Mouse (Mus musculus) c-Kit-positive CD71-positive TER-119-negative erythroid progenitor cells, embryonic 14.5 days (primary cell): ENCODE results near the gene Txnrd3.

Source experiments
- DNase-seq: peaks from one replicate; pipeline ENCODE4 v3.0.0-alpha.2; 2013; ENCODE audit warnings: low read depth

Gene Txnrd3

DNA sequence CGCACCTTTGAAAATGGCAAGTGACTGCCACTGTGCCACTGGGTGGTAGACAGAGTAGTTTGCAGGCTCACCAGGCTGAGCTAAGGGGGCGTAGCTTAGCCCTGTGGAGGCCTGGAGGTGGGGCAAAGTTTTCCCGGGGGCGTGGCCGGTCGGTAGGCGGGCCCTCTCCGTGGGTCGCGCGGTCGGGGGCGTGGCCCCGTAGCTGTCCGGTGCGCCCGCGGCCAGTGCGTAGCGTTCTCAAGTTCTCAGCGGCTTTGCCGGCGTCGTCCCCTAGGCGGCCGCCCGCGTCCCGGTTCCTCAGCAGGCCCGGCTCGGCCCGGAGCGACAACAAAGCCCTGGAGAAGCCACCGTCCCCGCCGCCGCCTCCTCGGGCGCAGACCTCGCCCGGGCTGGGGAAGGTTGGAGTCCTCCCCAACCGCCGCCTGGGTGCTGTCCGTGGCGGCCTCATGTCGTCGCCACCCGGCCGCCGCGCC is at the start of gene Txnrd3:
Gene Txnrd3 (plus strand): TSS at position 191 of the 473 bp plus-strand sequence.
- DNase-seq: peak; percentile 72

DNA sequence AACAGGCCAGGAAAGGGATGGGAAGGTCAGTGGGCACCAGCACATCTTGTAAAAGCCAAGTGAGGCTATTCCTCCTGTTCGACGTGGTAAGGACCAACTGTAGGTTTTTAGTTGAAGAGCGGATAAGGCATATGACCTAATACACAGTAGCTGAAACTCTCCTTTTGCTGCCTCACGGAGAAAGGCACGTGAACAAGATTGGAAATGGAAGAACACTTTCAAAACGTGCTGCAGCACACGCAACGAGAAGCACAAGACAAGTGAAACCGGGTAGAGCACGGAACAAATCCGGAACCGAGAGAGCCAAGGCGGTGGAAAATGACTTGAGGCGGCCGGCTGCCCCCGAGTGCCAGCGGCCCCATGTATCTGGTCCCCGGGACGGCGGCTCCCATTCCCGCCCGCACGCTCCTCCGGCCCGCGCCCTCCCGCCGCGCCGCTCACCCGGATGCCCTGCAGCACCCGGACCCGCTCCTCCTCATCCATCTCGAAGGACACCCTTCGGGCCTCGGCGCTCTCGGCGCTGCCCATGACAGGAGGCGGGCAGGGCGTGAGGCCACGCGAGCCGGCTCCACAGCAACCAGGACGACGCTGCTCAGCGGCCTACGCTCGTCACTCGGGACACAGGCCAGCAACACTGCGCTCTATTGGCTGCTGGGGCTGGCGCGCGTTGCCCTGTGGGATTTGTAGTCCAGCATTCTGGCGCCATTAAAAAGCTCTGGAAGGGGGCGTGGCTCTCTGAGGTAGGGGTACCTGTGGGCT is 48.6 kb upstream of the Txnrd3 start, which contains the start of gene Chchd6:
Gene Chchd6 (minus strand): TSS at position 635 of the 759 bp plus-strand sequence.
- DNase-seq: peak; percentile 84

DNA sequence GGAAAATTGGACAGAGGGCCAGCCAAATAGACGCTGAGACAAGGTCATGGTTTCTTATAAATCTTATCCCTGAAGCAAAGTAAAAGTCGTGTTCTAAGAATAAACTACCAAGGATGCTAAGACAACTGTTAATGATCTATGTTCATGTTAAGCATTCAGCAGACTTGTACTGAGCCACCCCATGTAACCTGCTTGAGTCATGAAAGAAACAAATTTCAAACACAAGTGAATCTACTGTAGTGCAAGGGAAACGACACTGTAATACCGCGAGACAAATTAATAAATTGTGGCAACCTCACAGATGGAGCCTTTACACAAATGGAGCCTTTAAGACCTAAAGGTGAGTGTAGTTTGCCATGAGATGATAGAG is 48.0 kb upstream of the Txnrd3 start:
- DNase-seq: no peak

DNA sequence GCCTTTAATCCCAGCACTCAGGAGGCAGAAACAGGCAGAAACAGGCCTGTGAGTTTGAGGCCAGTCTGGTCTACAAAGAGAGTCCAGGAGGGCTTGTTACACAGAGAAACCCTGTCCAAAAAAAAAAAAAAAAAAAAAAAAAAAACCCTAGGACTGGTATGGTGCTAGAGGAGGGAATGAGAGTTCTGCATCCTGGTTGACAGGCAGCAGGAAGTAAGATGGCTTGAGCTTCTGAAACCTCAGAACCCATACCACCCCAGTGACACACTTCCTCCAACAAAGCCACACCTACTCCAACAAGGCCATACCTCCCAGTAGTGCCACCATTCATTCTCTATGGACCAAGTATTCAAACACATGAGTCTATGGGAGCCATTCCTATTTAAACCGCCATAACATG is 47.3 kb upstream of the Txnrd3 start:
- no peak for DNase-seq

DNA sequence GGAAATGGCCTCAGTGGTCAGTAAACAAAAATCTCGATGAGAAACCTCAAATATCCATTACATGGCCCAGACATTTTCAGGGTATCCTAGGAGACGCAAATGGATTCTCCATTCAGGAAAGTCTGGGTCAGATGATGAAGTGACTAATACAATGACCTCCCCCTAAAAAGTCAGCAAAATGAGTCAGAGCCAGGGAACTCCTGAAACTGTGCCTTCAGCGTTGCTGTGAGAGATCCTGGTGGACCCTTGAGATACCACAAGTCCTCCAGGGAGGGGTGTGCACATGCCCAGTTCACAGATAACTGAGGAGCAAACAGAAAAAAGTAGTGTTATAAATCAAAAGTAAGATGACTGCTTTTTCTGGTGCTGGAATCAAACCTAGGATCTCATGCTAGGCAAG is 37.7 kb upstream of the Txnrd3 start:
- no peak for DNase-seq

DNA sequence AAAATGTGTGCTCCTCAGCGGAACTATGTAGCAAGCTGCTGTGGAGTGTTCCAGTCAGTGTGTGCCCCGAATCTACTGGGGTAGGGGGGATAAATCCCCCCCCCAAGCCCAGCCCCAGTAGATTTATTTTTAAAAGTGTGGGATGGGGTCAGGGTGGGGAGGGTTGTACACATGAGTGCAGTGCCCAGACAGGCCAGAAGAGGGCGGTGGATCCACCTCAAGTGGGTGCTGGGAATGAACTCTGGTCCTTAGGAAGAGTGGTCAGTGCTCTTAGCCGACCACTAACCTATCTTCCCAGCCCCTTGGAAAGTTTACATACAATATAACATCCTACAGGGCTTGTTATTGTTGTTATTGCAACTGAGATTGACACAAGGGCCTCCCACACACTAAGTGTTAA is 35.8 kb upstream of the Txnrd3 start:
- DNase-seq: no peak

DNA sequence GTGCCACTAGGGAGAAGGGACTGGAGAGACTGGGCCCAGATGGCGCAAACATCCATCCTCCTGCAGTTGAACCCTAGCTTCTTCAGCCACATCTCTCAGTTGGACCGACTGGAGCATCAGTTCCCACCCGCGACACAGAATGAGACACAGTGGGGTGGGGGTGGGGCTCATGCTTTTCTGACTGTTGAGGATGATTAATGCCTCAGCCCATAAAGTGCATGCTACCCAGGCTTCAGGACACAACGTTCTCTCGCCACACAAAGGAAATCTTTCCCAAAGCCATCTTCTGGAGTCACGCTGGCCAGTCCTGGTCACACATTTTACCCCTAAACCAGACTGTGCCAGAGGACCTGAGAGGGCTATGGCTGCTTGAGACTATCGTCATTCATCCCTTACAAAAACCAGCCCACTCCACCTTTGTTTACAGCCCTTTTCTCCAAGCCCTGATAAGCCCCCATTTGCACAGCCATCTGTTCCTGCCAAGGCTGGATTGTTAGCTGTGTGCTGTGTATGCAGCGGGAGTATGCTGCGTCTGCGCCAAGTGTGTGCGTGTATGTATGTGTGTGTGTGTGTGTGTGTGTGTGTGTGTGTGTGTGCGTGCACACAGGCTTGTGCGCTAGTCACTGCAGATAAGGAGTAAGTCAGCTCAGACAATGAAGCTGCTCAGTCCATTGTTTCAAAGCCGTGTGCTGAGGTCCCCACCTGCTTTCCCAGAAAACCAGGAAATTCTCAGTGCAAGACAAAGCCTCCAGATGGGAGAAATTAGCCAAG is 30.3 kb upstream of the Txnrd3 start:
- no peak for DNase-seq

DNA sequence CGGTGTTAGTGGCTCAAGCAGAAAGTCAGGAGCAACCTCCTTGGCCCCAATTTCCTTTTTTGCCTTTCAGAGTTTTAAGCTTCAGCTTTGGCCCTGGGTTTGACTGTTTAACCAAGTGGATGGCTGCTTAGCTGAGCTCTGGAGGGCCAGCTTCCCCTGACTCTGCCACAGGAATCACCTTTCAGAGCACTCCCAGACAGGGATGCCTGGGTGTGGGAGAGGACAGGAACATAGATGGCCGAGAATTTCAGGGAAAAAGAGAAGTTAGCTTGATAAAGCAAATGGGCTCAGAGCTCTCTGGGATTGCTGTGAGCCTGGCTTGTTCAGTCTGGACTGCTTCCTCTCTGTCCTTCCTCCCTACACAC is 29.7 kb upstream of the Txnrd3 start:
- no peak for DNase-seq

DNA sequence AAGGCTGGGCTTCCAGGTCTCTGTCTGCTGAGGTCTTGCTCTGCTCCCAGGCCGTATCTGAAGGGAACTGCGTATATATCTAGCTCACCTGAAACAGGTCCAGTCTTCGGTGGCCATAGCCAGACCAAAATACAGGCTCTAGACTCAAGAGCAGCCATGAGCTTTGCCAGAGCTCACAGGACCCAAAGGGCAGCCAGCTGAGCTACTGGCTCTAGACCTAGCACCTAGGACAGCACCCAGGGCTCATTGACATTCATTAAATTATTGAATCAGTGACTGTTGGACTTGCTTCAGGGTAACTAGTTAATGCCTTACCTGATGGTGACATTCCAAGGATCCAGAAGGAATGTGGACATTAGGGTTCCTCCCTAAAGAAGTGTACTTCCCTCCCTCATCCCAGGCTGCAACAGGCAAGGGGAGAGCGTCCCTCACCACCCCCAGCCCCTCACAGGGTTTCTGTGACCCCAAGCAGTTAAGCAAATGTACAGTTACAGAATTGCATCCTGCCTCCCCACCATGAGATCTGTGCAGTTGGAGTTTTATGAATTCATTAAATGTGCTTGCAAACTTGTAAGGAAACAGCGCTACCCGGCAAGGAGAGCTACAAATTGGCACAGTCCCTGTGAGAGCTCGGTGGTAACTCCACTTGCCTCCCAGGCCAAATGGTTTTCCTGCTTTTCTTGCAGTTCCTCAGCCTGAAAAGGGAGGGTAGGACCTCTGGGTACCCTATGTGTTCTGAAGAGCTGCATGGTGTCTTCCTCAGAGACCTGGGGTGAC is 29.0 kb upstream of the Txnrd3 start:
- DNase-seq: no peak

DNA sequence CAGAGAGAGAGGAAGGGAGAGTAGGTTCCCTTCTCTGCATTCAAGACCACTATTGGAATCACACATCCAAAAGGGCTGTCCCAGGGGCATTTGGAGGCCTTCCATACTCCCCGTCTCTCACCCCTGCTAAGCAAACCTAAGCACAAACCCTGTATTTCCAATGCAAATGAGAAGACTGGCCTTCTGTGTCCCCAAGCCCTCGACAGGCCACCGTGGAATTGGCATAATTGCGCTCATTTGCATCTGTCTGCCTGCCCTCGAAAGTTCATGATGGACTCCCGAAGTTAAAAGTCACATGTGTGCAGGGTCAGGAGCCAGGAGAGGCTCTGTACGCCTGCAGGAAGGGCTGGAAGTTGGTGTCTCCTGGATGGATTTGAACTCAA is 28.4 kb upstream of the Txnrd3 start:
- DNase-seq: no peak

DNA sequence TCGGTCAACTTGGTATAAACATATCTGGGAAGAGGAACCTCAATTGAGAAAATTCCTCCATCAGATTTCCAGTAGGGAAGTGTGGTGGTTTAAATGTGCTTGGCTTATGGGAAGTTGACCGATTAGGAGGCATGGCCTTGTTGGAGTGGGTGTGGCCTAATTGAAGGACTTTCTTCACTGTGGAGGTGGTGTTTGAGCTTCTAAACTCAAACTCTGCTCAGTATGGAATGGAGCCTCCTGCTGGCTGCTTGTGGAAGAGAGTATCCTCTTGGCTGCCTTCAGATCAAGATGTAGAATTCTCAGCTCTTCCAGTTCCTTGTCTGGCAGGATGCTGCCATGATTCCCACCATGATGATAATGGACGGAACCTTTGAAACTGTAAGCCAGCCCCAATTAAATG is 21.1 kb upstream of the Txnrd3 start:
- DNase-seq: no peak

DNA sequence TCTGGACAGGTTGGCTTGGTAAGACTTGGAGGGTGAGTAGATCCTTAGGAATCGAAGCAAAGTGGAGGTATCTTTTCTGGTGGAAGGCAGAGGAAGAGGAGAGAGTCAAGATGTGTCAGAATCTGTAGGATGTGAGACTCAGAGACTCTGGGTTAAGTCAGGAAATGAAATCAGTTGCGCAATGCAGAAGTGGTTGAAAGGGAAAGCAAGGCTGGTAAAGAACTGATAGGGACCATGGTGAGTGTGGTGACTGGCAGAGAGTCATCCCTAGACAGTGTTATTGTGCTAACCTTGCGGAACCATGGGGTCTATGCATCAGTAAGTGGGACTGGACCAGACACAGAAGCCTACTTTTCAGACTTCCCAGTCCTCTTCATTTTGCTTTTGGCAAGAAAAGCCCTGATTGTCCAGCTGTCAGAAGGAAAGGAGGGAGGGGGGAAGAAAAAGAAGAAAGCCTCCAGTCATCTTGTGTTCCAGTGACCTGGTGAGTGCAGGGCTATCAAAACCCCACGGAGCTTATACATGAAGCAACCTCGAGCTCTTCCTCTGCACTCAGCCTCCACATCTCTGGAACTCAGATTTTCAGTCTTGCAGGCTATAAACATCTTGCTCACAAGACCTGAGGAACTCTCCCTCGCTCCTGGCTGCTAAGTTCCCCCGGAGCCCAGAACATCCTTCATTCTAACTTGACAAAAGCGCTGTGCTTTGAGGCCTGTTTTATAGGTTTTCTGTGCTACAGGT is 15.6 kb upstream of the Txnrd3 start:
- no peak for DNase-seq

DNA sequence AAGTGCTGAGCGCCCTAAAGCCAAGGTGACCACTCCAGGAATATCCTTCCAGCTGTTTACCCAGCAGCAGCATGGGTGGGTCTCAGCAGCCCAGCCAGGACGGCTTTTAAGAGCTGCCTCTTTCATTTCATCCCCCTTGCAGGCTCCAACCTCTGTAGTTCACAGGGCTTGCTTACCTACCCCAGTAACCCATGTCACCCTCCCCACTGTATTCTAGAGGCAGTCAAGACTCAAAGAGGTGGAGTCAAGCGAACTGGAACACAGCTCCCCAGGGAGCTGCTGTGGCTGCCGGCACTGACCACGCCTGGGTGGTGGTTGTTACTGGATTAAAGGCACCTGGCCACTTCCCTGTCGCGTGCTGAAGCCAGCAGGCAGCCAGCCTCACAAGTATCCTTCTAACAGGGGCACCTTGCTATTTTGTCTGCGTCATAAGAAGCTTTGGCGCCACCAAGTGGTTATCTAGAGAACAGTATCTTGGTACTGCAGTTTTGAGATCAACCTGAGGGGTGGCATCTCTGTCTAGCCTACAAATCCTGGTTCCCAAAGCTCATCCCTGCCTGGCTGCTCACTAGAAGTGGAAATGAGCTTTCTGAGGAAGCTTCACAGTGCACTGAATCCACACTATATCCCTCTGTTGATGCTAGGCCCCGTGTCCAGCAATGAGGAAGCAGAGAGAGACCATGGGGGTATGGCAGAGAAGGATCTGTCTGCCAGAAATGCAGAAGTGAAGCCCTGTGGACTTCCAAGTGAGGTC is 11.8 kb upstream of the Txnrd3 start:
- peak; percentile 51 for DNase-seq

DNA sequence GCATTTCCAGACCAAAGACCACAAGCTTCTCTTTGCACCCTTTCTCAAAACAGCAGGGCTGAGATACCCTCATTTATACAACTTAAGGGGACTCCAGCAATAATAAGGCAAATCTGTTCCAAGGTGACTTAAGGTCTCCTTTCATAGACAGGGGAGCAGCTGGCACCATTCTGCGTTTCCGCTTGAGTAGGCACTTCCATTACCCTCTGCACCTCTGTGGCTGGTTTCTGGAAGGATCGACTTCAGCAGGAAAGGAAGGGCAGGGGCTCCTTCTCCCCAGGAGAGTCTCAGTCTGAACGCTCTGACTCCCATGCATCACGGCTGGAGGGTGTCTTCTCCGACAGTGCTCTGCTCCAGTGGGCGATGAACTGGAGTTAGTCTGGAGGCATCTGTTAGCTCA is 10.7 kb upstream of the Txnrd3 start:
- no peak for DNase-seq

DNA sequence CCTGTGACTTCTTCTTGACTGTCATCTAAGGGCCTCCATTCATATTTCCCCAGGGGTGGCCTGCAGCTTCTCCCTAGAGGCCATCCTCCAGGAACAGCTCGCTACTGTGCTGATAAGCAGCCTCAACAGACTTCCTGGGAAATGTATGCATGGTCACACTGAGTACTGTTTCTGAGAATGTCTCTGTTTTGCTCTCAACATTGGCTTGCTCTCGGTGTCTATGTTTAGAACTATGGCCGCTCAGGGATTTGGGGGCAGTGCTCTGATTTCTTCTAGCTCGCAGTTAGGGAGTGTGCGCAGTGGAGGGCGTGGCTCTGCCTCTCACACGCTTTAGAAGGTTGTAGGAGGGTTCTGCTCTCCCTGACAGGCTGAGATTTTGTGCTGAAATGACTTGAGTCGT is 9.4 kb upstream of the Txnrd3 start:
- no peak for DNase-seq

DNA sequence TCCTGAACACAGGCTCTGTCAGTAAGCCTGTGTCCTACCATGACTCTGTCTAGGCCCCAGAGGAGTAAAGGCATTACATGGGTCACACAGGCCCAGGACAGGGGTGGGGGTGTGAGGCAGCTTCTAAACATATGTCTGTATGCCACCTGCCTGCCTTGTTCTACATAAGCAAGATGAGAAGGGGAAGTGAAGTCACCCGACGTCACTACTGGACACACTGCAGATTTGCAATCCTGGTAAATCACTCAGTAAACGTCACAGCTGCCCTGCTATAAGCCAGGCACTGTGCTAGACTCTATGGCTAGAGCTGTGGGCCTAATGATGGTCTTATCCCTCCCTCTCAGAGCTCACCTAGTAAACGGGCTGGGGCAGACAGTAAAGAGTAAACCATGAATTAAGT is 5.8 kb upstream of the Txnrd3 start:
- no peak for DNase-seq

DNA sequence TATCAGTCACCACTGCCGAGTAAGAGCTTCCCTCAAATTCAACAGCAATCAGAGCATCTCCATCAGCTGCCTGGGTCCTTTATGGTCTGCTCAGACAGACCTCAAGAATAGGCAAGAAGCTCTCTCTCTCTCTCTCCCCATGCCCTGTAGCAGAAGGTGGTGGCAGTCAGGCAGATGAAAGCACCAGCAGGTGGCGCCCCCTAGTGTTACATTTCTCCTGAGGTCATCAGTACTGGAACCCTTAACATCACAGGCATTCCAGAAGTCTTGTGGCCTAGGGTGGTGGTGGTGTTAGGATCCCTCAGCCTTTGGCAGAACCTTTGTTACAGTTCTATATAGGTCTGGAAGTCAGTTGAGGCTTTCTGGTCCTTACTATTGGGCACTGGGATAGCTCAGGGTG is 4.8 kb upstream of the Txnrd3 start:
- peak; percentile 38 for DNase-seq

DNA sequence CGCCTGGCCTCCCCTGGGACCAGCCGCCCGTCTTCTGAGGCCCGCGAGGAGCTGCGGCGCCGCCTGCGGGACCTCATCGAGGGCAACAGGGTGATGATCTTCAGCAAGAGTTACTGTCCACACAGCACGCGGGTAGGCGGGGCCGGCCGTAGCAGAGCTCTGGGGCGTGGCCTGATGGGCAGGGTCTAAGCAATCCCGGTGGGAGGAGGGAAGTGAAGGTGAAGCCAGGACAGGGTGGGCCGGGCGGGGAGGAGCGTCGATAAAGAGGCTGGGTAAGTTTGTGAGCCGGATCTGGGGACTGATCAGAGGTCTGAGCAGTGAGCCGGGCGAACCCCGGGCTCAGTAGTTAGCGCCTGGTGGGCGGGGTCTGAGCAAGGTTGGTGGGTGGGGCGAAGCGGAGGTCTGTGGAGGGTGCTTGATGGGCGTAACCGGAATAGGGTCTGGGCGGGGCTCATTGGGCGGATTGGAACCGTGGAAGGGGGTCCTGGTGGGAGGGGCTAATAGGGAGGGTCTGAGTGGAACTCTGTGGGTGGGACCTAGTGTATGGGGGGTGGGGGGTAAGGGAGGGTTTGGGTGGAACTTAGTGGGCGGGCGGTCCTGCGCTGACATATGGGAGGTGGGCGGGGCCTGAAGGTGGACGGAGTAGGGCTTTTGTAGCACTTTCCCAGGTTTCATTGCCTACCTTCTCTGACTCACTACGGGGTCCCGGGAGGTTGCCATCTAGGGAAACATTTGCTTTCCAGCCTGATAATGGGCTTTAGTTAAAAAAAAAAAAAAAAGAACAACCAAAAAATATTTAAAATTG is 685 bp downstream of the Txnrd3 start:
- peak; percentile 87 for DNase-seq

DNA sequence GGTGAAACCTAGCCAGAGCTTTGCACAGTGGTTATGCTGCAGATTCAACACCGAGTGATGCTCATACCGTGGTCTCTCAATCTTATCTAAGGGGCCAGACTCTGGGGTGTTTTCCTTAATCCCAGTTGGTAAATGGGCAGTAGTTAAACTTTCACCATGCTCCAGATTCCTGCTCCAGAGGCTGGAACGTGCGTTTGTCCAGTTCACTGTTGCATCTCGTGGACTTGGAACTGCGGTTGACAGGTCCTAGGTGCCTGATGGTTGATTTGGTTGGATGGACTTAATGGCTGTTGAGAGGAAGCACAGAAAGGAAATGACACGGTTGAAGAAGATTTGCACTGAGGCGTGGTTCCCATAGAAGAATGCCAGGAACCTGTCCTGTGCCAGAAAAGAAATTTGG is 6.1 kb downstream of the Txnrd3 start:
- no peak for DNase-seq

DNA sequence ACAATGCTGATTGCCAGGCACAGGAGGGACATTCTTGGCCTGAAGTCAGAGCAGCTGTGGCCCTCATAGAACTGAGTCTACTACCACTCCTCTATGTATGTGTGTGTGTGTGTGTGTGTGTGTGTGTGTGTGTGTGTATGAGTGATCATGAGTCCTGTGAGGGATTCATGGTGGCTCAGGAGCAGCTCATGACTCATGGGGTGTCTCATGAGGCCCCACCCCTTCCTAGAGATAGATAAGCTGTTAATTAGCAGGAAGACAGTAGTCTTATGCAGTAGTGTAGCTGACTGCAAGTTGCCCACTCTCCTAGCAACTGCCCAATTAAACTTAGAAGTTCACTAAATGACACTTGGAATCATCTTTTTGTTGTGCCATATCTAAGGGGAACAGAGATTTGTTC is 8.0 kb downstream of the Txnrd3 start:
- no peak for DNase-seq

DNA sequence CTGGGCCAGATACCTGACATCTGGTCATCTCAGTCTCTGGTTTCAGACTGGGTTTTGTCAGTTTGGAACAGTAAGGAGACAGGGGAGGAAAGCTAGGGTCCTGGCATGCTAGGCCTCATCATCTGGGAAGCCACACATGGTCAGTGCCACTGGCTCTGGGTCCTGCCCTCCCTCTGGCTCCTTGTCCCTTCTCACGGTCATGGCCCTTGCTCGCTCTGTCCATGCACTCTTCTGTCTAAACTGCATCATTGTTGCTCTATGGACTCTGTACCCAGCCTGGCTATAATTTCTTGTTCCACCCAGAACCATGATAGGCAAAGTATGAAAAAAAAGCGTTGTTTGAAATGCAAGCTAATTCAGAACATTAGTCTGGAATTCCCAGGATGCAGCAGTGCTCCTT is 11.2 kb downstream of the Txnrd3 start:
- DNase-seq: no peak
